Mouse (Mus musculus) spleen, adult 2 months (tissue): ENCODE measurements around the gene BC024978.

Experiments
- CTCF ChIP-seq: fragments of 200-500 bp; IDR thresholded peaks from 2 replicates; pipeline ENCODE4 v1.5.1; 2011; ENCODE audit warnings: mild to moderate bottlenecking, inconsistent platforms; ENCODE audit not compliant: insufficient read depth, insufficient read length, insufficient replicate concordance; ENCODE audit errors: extremely low read depth
- POLR2A ChIP-seq: fragments of 200-500 bp; IDR thresholded peaks from 2 replicates; pipeline ENCODE4 v1.6.1; 2011; ENCODE audit warnings: low read depth, low read length, inconsistent platforms

DNA sequence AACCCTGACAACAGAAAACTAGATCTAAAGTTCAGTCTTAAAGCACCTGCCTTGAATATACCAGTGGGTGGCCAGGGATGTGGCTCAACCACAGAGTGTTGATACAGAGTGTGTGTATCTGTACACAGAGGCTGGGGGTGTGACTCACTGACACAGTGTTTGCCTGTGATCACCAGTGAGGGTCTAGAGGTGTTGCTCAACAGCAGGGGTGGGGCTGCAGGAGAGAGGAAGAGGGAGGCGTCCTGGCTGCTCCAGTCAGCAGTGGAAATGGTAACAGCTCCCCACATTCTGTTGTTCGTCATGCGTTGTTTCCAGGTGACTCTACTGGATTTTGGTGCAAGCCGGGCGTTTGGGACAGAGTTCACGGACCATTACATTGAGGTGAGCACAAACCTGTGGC is 56.4 kb downstream of the BC024978 start:
- no peak for TF ChIP-seq CTCF
- no peak for TF ChIP-seq POLR2A
